Mouse (Mus musculus): ENCODE results near the gene Rgs7bp. TPM values are rescaled to one million over a fixed set of nuclear protein-coding genes. Genes with fewer than 3 reads are reported as not detected.

The Rgs7bp gene
- polyA plus RNA-seq (2012; ENCODE audit: insufficient read depth, insufficient read length, missing spikeins), result 0.75 and 0.91 TPM in 2 replicates

- Histone ChIP-seq H3K4me3 (ENCODE audit: insufficient read depth, low read depth, low read length) (peak within 1 kb of the TSS; percentile 53), H3K27ac (replicated peaks; ENCODE audit: low read depth, low read length) (no peak within 1 kb of the TSS), H3K4me1 (ENCODE audit: control insufficient read depth, insufficient read depth, insufficient read length, low read length) (no peaks in the 10 kb centered on the region)
Observed at GRCm38 (mm10) chr13:105054181-105054940, at the start of gene Rgs7bp. TSS of gene Rgs7bp (minus strand) at chr13:105054930.

GRCm38 (mm10) chr13:105104385-105104784, 49.7 kb upstream of the Rgs7bp start:
- H3K4me1 ChIP-seq (ENCODE audit: control insufficient read depth, insufficient read depth, insufficient read length, low read length), result no peaks in the 10 kb centered on the region
- no peak overlapping the region for H3K27ac ChIP-seq (replicated peaks; ENCODE audit: low read depth, low read length)
- no peak overlapping the region for H3K4me3 ChIP-seq (ENCODE audit: insufficient read depth, low read depth, low read length)

- Histone ChIP-seq H3K4me3 (ENCODE audit: insufficient read depth, low read depth, low read length) (no peak overlapping the region), H3K27ac (replicated peaks; ENCODE audit: low read depth, low read length) (no peak overlapping the region), H3K4me1 (ENCODE audit: control insufficient read depth, insufficient read depth, insufficient read length, low read length) (no peaks in the 10 kb centered on the region)
Observed at GRCm38 (mm10) chr13:105100705-105101104, 46.0 kb upstream of the Rgs7bp start.

GRCm38 (mm10) chr13:105096316-105096715, 41.6 kb upstream of the Rgs7bp start:
- no peak overlapping the region for H3K27ac ChIP-seq (replicated peaks; ENCODE audit: low read depth, low read length)
- no peak overlapping the region for H3K4me3 ChIP-seq (ENCODE audit: insufficient read depth, low read depth, low read length)
- no peaks in the 10 kb centered on the region for H3K4me1 ChIP-seq (ENCODE audit: control insufficient read depth, insufficient read depth, insufficient read length, low read length)

- no peak overlapping the region for H3K27ac ChIP-seq (replicated peaks; ENCODE audit: low read depth, low read length)
- H3K4me1 ChIP-seq (ENCODE audit: control insufficient read depth, insufficient read depth, insufficient read length, low read length), result no peaks in the 10 kb centered on the region
- H3K4me3 ChIP-seq (ENCODE audit: insufficient read depth, low read depth, low read length), result no peak overlapping the region
Observed at GRCm38 (mm10) chr13:105089276-105089675, 34.5 kb upstream of the Rgs7bp start.

GRCm38 (mm10) chr13:105081862-105082261, 27.1 kb upstream of the Rgs7bp start, which contains the start of gene 4933425L06Rik:
TSS of gene 4933425L06Rik (plus strand) at chr13:105082122.
- no peak within 1 kb of the TSS for H3K27ac ChIP-seq (replicated peaks; ENCODE audit: low read depth, low read length)
- H3K4me3 ChIP-seq (ENCODE audit: insufficient read depth, low read depth, low read length), result no peak within 1 kb of the TSS
- H3K4me1 ChIP-seq (ENCODE audit: control insufficient read depth, insufficient read depth, insufficient read length, low read length), result no peaks in the 10 kb centered on the region

GRCm38 (mm10) chr13:105066890-105067845, 12.4 kb upstream of the Rgs7bp start:
- Histone ChIP-seq H3K4me1 (ENCODE audit: control insufficient read depth, insufficient read depth, insufficient read length, low read length) (no peaks in the 10 kb centered on the region), H3K27ac (replicated peaks; ENCODE audit: low read depth, low read length) (no peak overlapping the region)

GRCm38 (mm10) chr13:105066119-105066518, 11.4 kb upstream of the Rgs7bp start:
- Histone ChIP-seq H3K27ac (replicated peaks; ENCODE audit: low read depth, low read length) (no peak overlapping the region), H3K4me3 (ENCODE audit: insufficient read depth, low read depth, low read length) (no peak overlapping the region)

More at GRCm38 (mm10) chr13:105066890-105067845, 12.4 kb upstream of the Rgs7bp start:
- H3K4me3 ChIP-seq (ENCODE audit: insufficient read depth, low read depth, low read length), result no peak overlapping the region

GRCm38 (mm10) chr13:105055374-105055773, 644 bp upstream of the Rgs7bp start:
- no peaks in the 10 kb centered on the region for H3K4me1 ChIP-seq (ENCODE audit: control insufficient read depth, insufficient read depth, insufficient read length, low read length)

More at GRCm38 (mm10) chr13:105066119-105066518, 11.4 kb upstream of the Rgs7bp start:
- no peaks in the 10 kb centered on the region for H3K4me1 ChIP-seq (ENCODE audit: control insufficient read depth, insufficient read depth, insufficient read length, low read length)

GRCm38 (mm10) chr13:105054941-105055309, 195 bp upstream of the Rgs7bp start:
- Histone ChIP-seq H3K27ac (replicated peaks; ENCODE audit: low read depth, low read length) (no peak overlapping the region), H3K4me1 (ENCODE audit: control insufficient read depth, insufficient read depth, insufficient read length, low read length) (no peaks in the 10 kb centered on the region), H3K4me3 (ENCODE audit: insufficient read depth, low read depth, low read length) (peak overlapping the region; percentile 53)

More at GRCm38 (mm10) chr13:105055374-105055773, 644 bp upstream of the Rgs7bp start:
- peak overlapping the region; percentile 53 for H3K4me3 ChIP-seq (ENCODE audit: insufficient read depth, low read depth, low read length)
- no peak overlapping the region for H3K27ac ChIP-seq (replicated peaks; ENCODE audit: low read depth, low read length)

- Histone ChIP-seq H3K27ac (replicated peaks; ENCODE audit: low read depth, low read length) (no peak overlapping the region), H3K4me1 (ENCODE audit: control insufficient read depth, insufficient read depth, insufficient read length, low read length) (no peaks in the 10 kb centered on the region), H3K4me3 (ENCODE audit: insufficient read depth, low read depth, low read length) (peak overlapping the region; percentile 53)
Observed at GRCm38 (mm10) chr13:105053618-105054017, 1.1 kb downstream of the Rgs7bp start.

GRCm38 (mm10) chr13:105051432-105051831, 3.3 kb downstream of the Rgs7bp start:
- Histone ChIP-seq H3K4me1 (ENCODE audit: control insufficient read depth, insufficient read depth, insufficient read length, low read length) (no peaks in the 10 kb centered on the region), H3K27ac (replicated peaks; ENCODE audit: low read depth, low read length) (no peak overlapping the region), H3K4me3 (ENCODE audit: insufficient read depth, low read depth, low read length) (no peak overlapping the region)

- Histone ChIP-seq H3K27ac (replicated peaks; ENCODE audit: low read depth, low read length) (no peak overlapping the region), H3K4me1 (ENCODE audit: control insufficient read depth, insufficient read depth, insufficient read length, low read length) (no peaks in the 10 kb centered on the region), H3K4me3 (ENCODE audit: insufficient read depth, low read depth, low read length) (no peak overlapping the region)
Observed at GRCm38 (mm10) chr13:105048662-105049061, 6.1 kb downstream of the Rgs7bp start.

- Histone ChIP-seq H3K27ac (replicated peaks; ENCODE audit: low read depth, low read length) (no peak overlapping the region), H3K4me3 (ENCODE audit: insufficient read depth, low read depth, low read length) (no peak overlapping the region), H3K4me1 (ENCODE audit: control insufficient read depth, insufficient read depth, insufficient read length, low read length) (no peaks in the 10 kb centered on the region)
Observed at GRCm38 (mm10) chr13:105047377-105047776, 7.4 kb downstream of the Rgs7bp start.

- Histone ChIP-seq H3K4me3 (ENCODE audit: insufficient read depth, low read depth, low read length) (no peak overlapping the region), H3K4me1 (ENCODE audit: control insufficient read depth, insufficient read depth, insufficient read length, low read length) (no peaks in the 10 kb centered on the region), H3K27ac (replicated peaks; ENCODE audit: low read depth, low read length) (no peak overlapping the region)
Observed at GRCm38 (mm10) chr13:105043882-105044281, 10.8 kb downstream of the Rgs7bp start.

Data from brown adipose tissue, adult 24 weeks (tissue).